Mouse (Mus musculus) embryonic stem cell, embryonic (primary cell): Measurements from ENCODE around the gene Elobl.

Experiments used
- CTCF ChIA-PET, 4 experiments: fragments of 300-600 bp in 2 of 4; fragments of 350-600 bp in 2 of 4; sonication (Branson Sonifier 250); formaldehyde crosslinking; loops; one replicate each; lab custom pipeline; 2022; ENCODE audit warnings: inconsistent platforms in 2 of 4; lab: Charles Lee
- POLR2A ChIA-PET, 4 experiments: fragments of 300-600 bp in 2 of 4; fragments of 350-600 bp in 2 of 4; sonication (Branson Sonifier 250); formaldehyde crosslinking; loops; one replicate each; lab custom pipeline; 2022; ENCODE audit warnings: antibody characterized with exemption in 4 of 4, inconsistent platforms in 1 of 4; lab: Charles Lee

The Elobl gene

DNA sequence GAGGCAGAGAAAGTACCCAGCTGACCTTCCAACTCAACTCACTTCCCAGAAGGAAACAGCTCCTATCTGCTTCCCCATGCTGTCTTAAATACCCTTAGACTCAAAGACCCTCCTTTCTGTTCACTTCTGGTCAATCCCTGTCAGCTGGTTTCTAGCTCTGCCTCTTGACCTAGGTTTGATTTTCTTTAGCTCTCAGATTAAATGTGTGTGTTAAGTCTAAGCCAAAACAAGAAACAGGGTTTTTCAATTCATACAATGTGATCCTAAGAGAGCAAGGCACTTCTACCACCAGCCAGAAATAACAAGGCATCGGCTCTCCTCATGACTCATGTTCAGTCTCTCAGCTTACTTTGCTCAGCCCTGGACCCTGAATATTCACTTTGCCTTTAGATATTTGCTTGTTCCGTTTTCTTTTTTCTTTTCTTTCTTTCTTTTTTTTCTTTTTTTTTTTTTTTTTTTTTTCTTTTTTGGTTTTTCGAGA, at the start of gene Elobl:
TSS of gene Elobl (minus strand) at position 51 of the 481 bp plus-strand sequence.
- POLR2A ChIA-PET: interaction anchor here in 3 of 4 experiments (0.6 to 51.7 kb wide), 17 partner anchors 9 to 557 kb away, joined by 3 to 1912 read pairs (median 24); partner anchors contain the start of genes Scpep1 (in 3 of the 3), Akap1 (in 1 of the 3) and Trim25 (in 1 of the 3)
- CTCF ChIA-PET: interaction anchor here in 2 of 4 experiments (0.7 to 1.9 kb wide), 3 partner anchors 10 to 34 kb away, joined by 4 to 8 read pairs (median 4); no protein-coding TSS in a partner anchor

GRCm38 (mm10) chr11:89012241-89012640, 45.5 kb upstream of the Elobl start:
- ChIA-PET POLR2A (interaction anchor here in 3 of 4 experiments (0.8 to 8.1 kb wide), 11 partner anchors 8 to 47 kb away, joined by 3 to 103 read pairs (median 4); partner anchors contain the start of gene Trim25 (in 2 of the 3)), CTCF (interaction anchor here in 1 of 4 experiments (1.3 kb wide), 1 partner anchor 56 kb away, joined by 3 read pairs; no protein-coding TSS in a partner anchor)

- ChIA-PET POLR2A (interaction anchor here (0.5 to 8.1 kb wide), 28 partner anchors 10 to 808 kb away, joined by 3 to 103 read pairs (median 4); partner anchors contain the start of gene Trim25 (in 3 of the 4)), CTCF (interaction anchor here (0.6 to 3.1 kb wide), 11 partner anchors 10 to 297 kb away, joined by 3 to 14 read pairs (median 4); no protein-coding TSS in a partner anchor)
Observed at GRCm38 (mm10) chr11:89009496-89009895, 42.8 kb upstream of the Elobl start.

DNA sequence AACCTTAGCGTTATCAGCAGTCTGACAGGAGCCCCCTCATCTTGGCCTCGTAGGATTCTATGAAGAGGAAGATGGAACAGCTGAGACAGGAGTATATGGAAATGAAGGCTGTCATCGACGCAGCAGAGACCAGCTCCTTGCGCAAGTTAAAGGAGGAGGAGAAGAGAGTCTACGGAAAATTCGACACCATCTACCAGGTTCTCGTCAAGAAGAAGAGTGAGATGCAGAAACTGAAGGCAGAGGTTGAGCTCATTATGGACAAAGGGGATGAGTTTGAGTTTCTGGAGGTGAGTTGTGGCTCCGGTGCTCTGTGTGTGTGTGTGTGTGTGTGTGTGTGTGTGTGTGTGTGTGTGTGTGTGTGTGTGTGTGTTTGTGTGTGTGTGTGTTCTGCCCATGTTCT, 42.3 kb upstream of the Elobl start:
- POLR2A ChIA-PET: interaction anchor here (0.5 to 8.1 kb wide), 32 partner anchors 9 to 807 kb away, joined by 3 to 103 read pairs (median 4); partner anchors contain the start of gene Trim25 (in 3 of the 4)
- CTCF ChIA-PET: interaction anchor here (0.6 to 3.1 kb wide), 17 partner anchors 9 to 1041 kb away, joined by 3 to 14 read pairs (median 4); no protein-coding TSS in a partner anchor

- ChIA-PET CTCF (interaction anchor here in 1 of 4 experiments (0.6 kb wide), 1 partner anchor 23 kb away, joined by 4 read pairs; no protein-coding TSS in a partner anchor), POLR2A (interaction anchor here in 3 of 4 experiments (0.6 to 8.1 kb wide), 12 partner anchors 8 to 664 kb away, joined by 3 to 103 read pairs (median 4); partner anchors contain the start of gene Trim25 (in 1 of the 3))
Observed at GRCm38 (mm10) chr11:89007582-89007981, 40.9 kb upstream of the Elobl start.

- CTCF ChIA-PET: no interaction called here
- POLR2A ChIA-PET: interaction anchor here in 3 of 4 experiments (1.0 to 32.1 kb wide), 6 partner anchors 7 to 52 kb away, joined by 3 to 979 read pairs (median 54); partner anchors contain the start of genes Coil (in 1 of the 3), Elobl (in 1 of the 3) and Trim25 (in 1 of the 3)
Observed at GRCm38 (mm10) chr11:89006404-89006803, 39.7 kb upstream of the Elobl start.

GRCm38 (mm10) chr11:89005473-89005872, 38.7 kb upstream of the Elobl start:
- POLR2A ChIA-PET: interaction anchor here (0.7 to 32.1 kb wide), 10 partner anchors 6 to 316 kb away, joined by 3 to 979 read pairs (median 4); partner anchors contain the start of genes Coil (in 1 of the 4), Elobl (in 1 of the 4) and Trim25 (in 1 of the 4)
- CTCF ChIA-PET: interaction anchor here in 1 of 4 experiments (1.1 kb wide), 1 partner anchor 15 kb away, joined by 3 read pairs; no protein-coding TSS in a partner anchor

DNA sequence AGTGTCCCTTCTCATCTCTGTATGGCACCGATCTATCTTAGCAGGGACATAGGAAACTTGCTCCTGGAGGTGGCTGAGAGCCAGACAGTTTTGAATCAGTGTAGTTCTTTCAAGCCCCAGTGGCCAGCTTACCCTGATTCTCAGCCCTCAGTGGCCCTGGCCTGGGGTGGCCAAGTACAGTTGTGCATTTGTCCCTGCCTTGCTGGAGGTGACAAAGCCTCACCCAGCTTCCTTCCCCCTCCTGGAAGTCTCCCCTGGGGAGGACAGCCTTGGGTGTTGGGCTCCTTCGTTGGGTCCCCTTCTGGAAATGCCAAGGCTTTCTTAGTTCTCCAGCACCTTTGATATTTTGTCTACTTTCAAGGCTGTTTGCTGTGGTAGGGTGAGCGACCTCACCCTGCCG, 37.0 kb upstream of the Elobl start:
- ChIA-PET CTCF (interaction anchor here (0.6 to 1.9 kb wide), 17 partner anchors 8 to 575 kb away, joined by 3 to 20 read pairs (median 4); no protein-coding TSS in a partner anchor), POLR2A (interaction anchor here (0.6 to 32.1 kb wide), 31 partner anchors 5 to 762 kb away, joined by 3 to 979 read pairs (median 5); partner anchors contain the start of genes Coil (in 1 of the 4), Elobl (in 1 of the 4) and Scpep1 (in 1 of the 4))

DNA sequence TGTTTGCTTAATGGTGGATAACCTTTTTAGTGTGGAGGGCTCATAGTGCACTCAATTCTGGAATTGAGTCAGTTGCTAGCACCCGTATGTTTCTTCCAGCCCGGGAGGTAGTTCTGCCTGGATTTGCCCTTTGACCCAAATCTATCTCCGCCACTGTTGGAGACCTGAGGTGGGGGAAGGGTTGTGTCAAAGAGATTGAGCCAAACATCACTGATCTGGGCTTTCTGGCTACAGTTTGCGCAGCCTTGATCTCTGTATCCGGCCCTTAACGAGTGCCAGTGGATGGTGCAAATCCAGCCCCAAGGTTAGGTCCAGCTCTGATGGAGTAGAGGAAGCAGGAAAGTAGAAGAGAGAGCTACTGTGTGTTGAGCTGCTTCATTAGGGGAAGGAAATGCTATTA, 36.3 kb upstream of the Elobl start:
- POLR2A ChIA-PET: interaction anchor here (0.6 to 32.1 kb wide), 22 partner anchors 6 to 70 kb away, joined by 3 to 979 read pairs (median 6); partner anchors contain the start of genes Coil (in 1 of the 4) and Elobl (in 1 of the 4)
- CTCF ChIA-PET: interaction anchor here in 2 of 4 experiments (1.0 to 1.9 kb wide), 7 partner anchors 10 to 56 kb away, joined by 3 to 10 read pairs (median 3); no protein-coding TSS in a partner anchor

DNA sequence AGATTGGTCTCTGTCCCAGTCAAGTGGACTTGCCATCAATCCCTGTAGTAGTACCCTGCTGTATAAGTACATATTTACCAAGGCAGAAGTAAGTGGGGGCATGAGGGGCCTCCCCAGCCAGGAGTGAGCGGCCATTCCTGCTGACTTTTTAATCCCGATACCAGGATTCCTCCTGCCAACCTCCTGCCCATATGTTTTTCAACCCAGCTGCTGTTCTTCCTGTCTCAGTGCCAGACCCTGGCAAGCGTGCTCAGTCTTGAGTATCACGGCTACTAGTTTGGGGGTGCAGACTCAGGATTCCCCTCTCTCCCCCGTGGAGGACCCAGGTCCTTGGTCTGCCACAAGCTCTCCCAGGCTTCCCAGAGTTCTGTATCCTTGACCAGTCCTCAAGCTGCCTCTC, 35.9 kb upstream of the Elobl start:
- CTCF ChIA-PET: interaction anchor here in 3 of 4 experiments (0.6 to 2.1 kb wide), 10 partner anchors 9 to 56 kb away, joined by 3 to 7 read pairs (median 4); no protein-coding TSS in a partner anchor
- POLR2A ChIA-PET: interaction anchor here (0.7 to 32.1 kb wide), 18 partner anchors 6 to 58 kb away, joined by 3 to 979 read pairs (median 10); partner anchors contain the start of genes Coil (in 1 of the 4) and Elobl (in 1 of the 4)

GRCm38 (mm10) chr11:89002068-89002467, 35.3 kb upstream of the Elobl start:
- ChIA-PET POLR2A (interaction anchor here (0.7 to 32.1 kb wide), 24 partner anchors 7 to 57 kb away, joined by 3 to 979 read pairs (median 6); partner anchors contain the start of genes Coil (in 1 of the 4) and Elobl (in 1 of the 4)), CTCF (interaction anchor here (0.6 to 2.1 kb wide), 9 partner anchors 8 to 121 kb away, joined by 3 to 7 read pairs (median 4); no protein-coding TSS in a partner anchor)

- CTCF ChIA-PET: interaction anchor here in 3 of 4 experiments (0.6 to 2.1 kb wide), 9 partner anchors 8 to 120 kb away, joined by 3 to 7 read pairs (median 4); no protein-coding TSS in a partner anchor
Observed at GRCm38 (mm10) chr11:89001569-89001968, 34.8 kb upstream of the Elobl start.

GRCm38 (mm10) chr11:89000527-89000819, 33.7 kb upstream of the Elobl start:
- CTCF ChIA-PET: interaction anchor here in 2 of 4 experiments (0.6 to 6.2 kb wide), 4 partner anchors 13 to 68 kb away, joined by 3 to 52 read pairs (median 5); no protein-coding TSS in a partner anchor

More at GRCm38 (mm10) chr11:89001569-89001968, 34.8 kb upstream of the Elobl start:
- POLR2A ChIA-PET: interaction anchor here (0.7 to 32.1 kb wide), 23 partner anchors 7 to 67 kb away, joined by 3 to 979 read pairs (median 5); partner anchors contain the start of genes Coil (in 1 of the 4) and Elobl (in 1 of the 4)

GRCm38 (mm10) chr11:88999723-89000526, 33.2 kb upstream of the Elobl start:
- ChIA-PET CTCF (interaction anchor here (0.8 to 6.2 kb wide), 9 partner anchors 10 to 69 kb away, joined by 3 to 52 read pairs (median 5); no protein-coding TSS in a partner anchor), POLR2A (interaction anchor here (0.7 to 51.7 kb wide), 34 partner anchors 9 to 621 kb away, joined by 3 to 1912 read pairs (median 5); partner anchors contain the start of genes Coil (in 1 of the 4), Elobl (in 1 of the 4) and Scpep1 (in 1 of the 4))

More at GRCm38 (mm10) chr11:89000527-89000819, 33.7 kb upstream of the Elobl start:
- POLR2A ChIA-PET: interaction anchor here (0.6 to 51.7 kb wide), 22 partner anchors 8 to 92 kb away, joined by 3 to 1912 read pairs (median 8); partner anchors contain the start of genes Coil (in 1 of the 4), Elobl (in 1 of the 4) and Scpep1 (in 1 of the 4)

- ChIA-PET POLR2A (interaction anchor here (0.6 to 51.7 kb wide), 31 partner anchors 10 to 620 kb away, joined by 3 to 1912 read pairs (median 6); partner anchors contain the start of genes Coil (in 1 of the 4), Dgke (in 1 of the 4), Elobl (in 1 of the 4) and Scpep1 (in 1 of the 4)), CTCF (interaction anchor here (0.6 to 6.2 kb wide), 13 partner anchors 9 to 151 kb away, joined by 3 to 52 read pairs (median 4); no protein-coding TSS in a partner anchor)
Observed at GRCm38 (mm10) chr11:88998974-88999722, 32.4 kb upstream of the Elobl start, which contains the start of gene Trim25. Gene Trim25, plus strand, starts transcription at chr11:88999376.
